12 mouse cellular contexts compared by ENCODE assay signal in the genomic region with DNA sequence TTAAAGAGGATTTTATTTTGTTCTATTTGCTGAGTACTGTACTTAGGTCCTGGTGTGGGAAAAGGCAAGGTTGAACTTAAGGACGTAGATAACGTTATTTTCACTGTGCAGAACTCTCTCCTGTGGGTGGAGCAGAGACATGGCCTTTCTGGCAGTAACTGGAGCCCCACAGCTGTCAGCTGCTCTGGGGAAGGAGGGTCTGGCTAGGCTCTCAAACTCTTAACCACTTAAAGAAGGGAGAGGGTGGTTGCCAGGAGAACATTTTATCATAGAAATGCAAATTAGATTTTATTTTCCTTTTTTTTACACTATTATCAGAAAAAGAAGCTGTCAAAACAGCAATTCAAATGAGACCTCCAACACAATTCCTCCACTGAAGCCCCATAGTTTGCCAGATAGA. TPM values are rescaled to one million over a fixed set of nuclear protein-coding genes. Genes with fewer than 3 reads are reported as not detected.
A peak's percentile ranks its signal among the peaks of the same experiment; 100 is the strongest.
DNase-seq lines count a peak whose midpoint lies in the region; ATAC-seq lines count a peak whose summit lies in the region.
"Had no signal": no experiment of that assay in that cellular context is flagged by ENCODE, and none has a peak within 500 bp of the region (broad histone marks: within the 10 kb centered on the region; RNA-seq: fewer than 3 reads in every experiment).

No protein-coding gene starts in this region.

- H3K4me3 ChIP-seq in forebrain, embryonic 14.5 days (ENCODE audit: low read depth, low read length), result no peak overlapping the region
- H3K4me3 ChIP-seq in forebrain, embryonic 10.5 days, result no peak overlapping the region
- H3K4me3 ChIP-seq in liver, embryonic 16.5 days (ENCODE audit: low read depth, low read length), result no peak overlapping the region
- no peak overlapping the region for H3K4me3 ChIP-seq in liver, embryonic 11.5 days (ENCODE audit: low read depth, low read length)

- H3K36me3 ChIP-seq in forebrain, embryonic 14.5 days (ENCODE audit: control insufficient read depth, insufficient read depth, low read length), result peaks cover 31% of the 10 kb centered on the region
- peaks cover 35% of the 10 kb centered on the region for H3K36me3 ChIP-seq in forebrain, embryonic 10.5 days (replicated peaks)
- H3K36me3 ChIP-seq in liver, embryonic 16.5 days (ENCODE audit: control insufficient read depth, insufficient read depth), result no peaks in the 10 kb centered on the region
- peaks cover 1% of the 10 kb centered on the region; the same call in 1 of the 2 replicates for H3K36me3 ChIP-seq in liver, embryonic 11.5 days (ENCODE audit: control insufficient read depth, insufficient read depth, low read length)

- H3K4me1 ChIP-seq in forebrain, embryonic 14.5 days (ENCODE audit: control insufficient read depth, insufficient read depth, low read length), result peaks cover 5% of the 10 kb centered on the region
- H3K4me1 ChIP-seq in forebrain, embryonic 10.5 days, result peaks cover 18% of the 10 kb centered on the region
- peaks cover 4% of the 10 kb centered on the region for H3K4me1 ChIP-seq in liver, embryonic 16.5 days (ENCODE audit: control insufficient read depth, low read depth, low read length)
- H3K4me1 ChIP-seq in liver, embryonic 11.5 days (replicated peaks; ENCODE audit: control insufficient read depth, insufficient read depth, low read length), result peaks cover 4% of the 10 kb centered on the region; the same call in 1 of the 2 replicates

- no peak overlapping the region for H3K9ac ChIP-seq in forebrain, embryonic 14.5 days (ENCODE audit: low read length)
- no peak overlapping the region for H3K9ac ChIP-seq in liver, embryonic 16.5 days (ENCODE audit: low read depth, low read length)
- H3K9ac ChIP-seq in liver, embryonic 11.5 days (ENCODE audit: low read depth, low read length), result no peak overlapping the region
- H3K9ac ChIP-seq: hindbrain, embryonic 14.5 days had no signal

- no peak overlapping the region for H3K27ac ChIP-seq in forebrain, embryonic 14.5 days (ENCODE audit: low read depth, low read length)
- no peak overlapping the region for H3K27ac ChIP-seq in forebrain, embryonic 10.5 days
- no peak overlapping the region for H3K27ac ChIP-seq in liver, embryonic 16.5 days (ENCODE audit: low read length)
- no peak overlapping the region for H3K27ac ChIP-seq in liver, embryonic 11.5 days (ENCODE audit: low read depth, low read length)
- H3K27ac ChIP-seq: hindbrain, embryonic 14.5 days had no signal

- 43% methylated on average over 2 of the region's 2 CpGs for WGBS in forebrain, embryonic 14.5 days
- 55% methylated on average over 2 of the region's 2 CpGs for WGBS in forebrain, embryonic 10.5 days
- 3% methylated on average over 2 of the region's 2 CpGs for WGBS in liver, embryonic 16.5 days (ENCODE audit: insufficient replicate concordance)
- WGBS in liver, embryonic 11.5 days, result 17% methylated on average over 2 of the region's 2 CpGs

- no peaks in the 10 kb centered on the region for H3K27me3 ChIP-seq in forebrain, embryonic 14.5 days (replicated peaks; ENCODE audit: control insufficient read depth, insufficient read depth, low read length)
- H3K27me3 ChIP-seq in forebrain, embryonic 10.5 days (ENCODE audit: poor library complexity, severe bottlenecking), result no peaks in the 10 kb centered on the region
- no peaks in the 10 kb centered on the region for H3K27me3 ChIP-seq in liver, embryonic 16.5 days (ENCODE audit: control insufficient read depth, insufficient read depth, low read depth, low read length)
- H3K27me3 ChIP-seq in liver, embryonic 11.5 days (replicated peaks; ENCODE audit: control insufficient read depth, insufficient read depth, low read length), result no peaks in the 10 kb centered on the region

- H3K4me2 ChIP-seq in forebrain, embryonic 14.5 days (ENCODE audit: low read length), result no peak overlapping the region
- H3K4me2 ChIP-seq in liver, embryonic 16.5 days (ENCODE audit: low read depth, low read length), result no peak overlapping the region
- no peak overlapping the region for H3K4me2 ChIP-seq in liver, embryonic 11.5 days
- H3K4me2 ChIP-seq: hindbrain, embryonic 14.5 days had no signal

- no peaks in the 10 kb centered on the region for H3K9me3 ChIP-seq in forebrain, embryonic 14.5 days (replicated peaks; ENCODE audit: control insufficient read depth, low read length)
- H3K9me3 ChIP-seq in forebrain, embryonic 10.5 days, result no peaks in the 10 kb centered on the region
- H3K9me3 ChIP-seq in liver, embryonic 16.5 days (replicated peaks; ENCODE audit: control insufficient read depth, low read length), result no peaks in the 10 kb centered on the region
- H3K9me3 ChIP-seq in liver, embryonic 11.5 days (ENCODE audit: control insufficient read depth, low read length), result no peaks in the 10 kb centered on the region

- DNase-seq in forebrain, embryonic 14.5 days (ENCODE audit: low spot score), result peak; percentile 67
- no peak for DNase-seq in forebrain, embryonic 10.5 days (ENCODE audit: extremely low spot score, low spot score)
- no peak for DNase-seq in liver, embryonic 11.5 days (ENCODE audit: low spot score)
- peak; percentile 44 for DNase-seq in heart, adult 8-10 months (ENCODE audit: low spot score)
- DNase-seq in adrenal gland, adult 18-20 months (ENCODE audit: low spot score in 2 of 2), result no peak
- no peak for DNase-seq in layer of hippocampus, adult 11-12 months (ENCODE audit: low spot score)
- DNase-seq: adrenal gland, adult 2 months; right cerebral cortex, postnatal 25 days had no signal

- peak; percentile 75 for ATAC-seq in forebrain, embryonic 14.5 days
- 0 out of 2 replicates have a peak, but pooled peaks have one; percentile 19 for ATAC-seq in liver, embryonic 16.5 days (ENCODE audit: low read depth)
- no peak; the same call in 1 of the 2 replicates for ATAC-seq in liver, embryonic 11.5 days (replicated peaks; ENCODE audit: low FRiP score)
- peak; percentile 74; the same call in 1 of the 2 replicates for ATAC-seq in megakaryocyte-erythroid progenitor cell, adult 5-6 weeks (replicated peaks; ENCODE audit: low FRiP score, low TSS enrichment, poor library complexity, severe bottlenecking)
- ATAC-seq: lung, postnatal 0 days had no signal

RNA-seq across cellular contexts. Expression of a gene that starts 5.5 kb away (rescaled TPM):
- polyA plus RNA-seq in forebrain, embryonic 14.5 days (2014; fragmentation: Nextera tagmentation; extraction: Ambion mirVana), result 114 and 135 TPM in 2 replicates
- polyA plus RNA-seq in forebrain, embryonic 10.5 days (2016; fragmentation: Nextera tagmentation; extraction: Ambion mirVana), result 193 and 203 TPM in 2 replicates
- polyA plus RNA-seq in liver, embryonic 16.5 days (2015; fragmentation: Nextera tagmentation; extraction: Ambion mirVana), result 22.3 and 23.5 TPM in 2 replicates
- polyA plus RNA-seq in liver, embryonic 11.5 days (2014; fragmentation: Nextera tagmentation; extraction: Ambion mirVana), result 77.0 and 90.8 TPM in 2 replicates
- total RNA-seq in heart, adult 8-10 months (2022), result 10 to 100 TPM; 27.1 to 34.0 (median 30.1) TPM
- total RNA-seq in megakaryocyte-erythroid progenitor cell, adult 5-6 weeks (2014; fragmentation: Nextera tagmentation), result 76.3 and 91.8 TPM in 2 replicates
- total RNA-seq in megakaryocyte-erythroid progenitor cell, adult 5-6 weeks (2017), result 31.9 and 38.9 TPM in 2 replicates
- total RNA-seq in adrenal gland, adult 18-20 months (2021), result 10 to 100 TPM; 55.5 to 87.5 TPM

Comparison
In these comparisons a context has a peak if more than half of its experiments do, and no peak if none do; other contexts are left out.
1. DNase-seq: peak in forebrain, embryonic 14.5 days (single experiment) and heart, adult 8-10 months (single experiment); none in forebrain, embryonic 10.5 days (single experiment), liver, embryonic 11.5 days (single experiment), adrenal gland, adult 18-20 months (0 of 2) and layer of hippocampus, adult 11-12 months (single experiment).